Mouse (Mus musculus) CH12.LX (cell line): ENCODE measurements at regions not wholly inside any gene's neighbourhood (a gene's known extent, or its start where the extent isn't known, plus 50 kb on each side); places are given as distances from the start of the nearest gene placed in this dataset.
A peak's percentile ranks its signal among the peaks of the same experiment; 100 is the strongest.

Experiments used
- DNase-seq: peaks from one replicate; pipeline ENCODE4 v3.0.0-alpha.2; 2013; ENCODE audit errors: extremely low read depth
- H3K27ac ChIP-seq: 2 replicates; pipeline ENCODE4 v1.5.1; 2012; ENCODE audit warnings: low read depth, mild to moderate bottlenecking, control low read depth, moderate library complexity; ENCODE audit not compliant: insufficient read depth
- H3K27me3 ChIP-seq: replicated peaks from 2 replicates; pipeline ENCODE3; 2012; ENCODE audit warnings: inconsistent platforms
- H3K36me3 ChIP-seq, 2 experiments: replicated peaks in 1 of 2; 2 replicates each; pipeline versions ENCODE3 to v1.6.1; 2012; ENCODE audit warnings: inconsistent platforms in 1 of 2, low read length in 1 of 2, mild to moderate bottlenecking in 1 of 2, mixed read lengths in 1 of 2, moderate library complexity in 1 of 2; ENCODE audit not compliant: control insufficient read depth in 1 of 2, insufficient read depth in 1 of 2
- H3K4me1 ChIP-seq, 2 experiments: 2 replicates each; pipeline ENCODE4 v1.6.1; 2012; ENCODE audit warnings: inconsistent platforms in 1 of 2, moderate library complexity in 1 of 2; ENCODE audit not compliant: insufficient read depth in 2 of 2, control insufficient read depth in 1 of 2
- H3K4me2 ChIP-seq: 2 replicates; pipeline ENCODE4 v1.6.1; 2012; ENCODE audit warnings: low read depth, mild to moderate bottlenecking, control low read depth; ENCODE audit not compliant: poor library complexity, insufficient read depth, severe bottlenecking
- H3K4me3 ChIP-seq, 3 experiments: fragments of 150-350 bp in 1 of 3; sonication (generic) in 1 of 3; replicated peaks in 1 of 3; 2 replicates each; pipeline versions ENCODE3 to v1.5.1; 2011 to 2012; ENCODE audit warnings: low read depth in 2 of 3, low read length in 2 of 3, mild to moderate bottlenecking in 2 of 3, moderate library complexity in 2 of 3, control low read depth in 1 of 3, improper control_type of control experiment in 1 of 3, inconsistent platforms in 1 of 3, mixed read lengths in 1 of 3; ENCODE audit not compliant: poor library complexity in 1 of 3
- H3K79me2 ChIP-seq: replicated peaks from 2 replicates; pipeline ENCODE4 v1.6.1; 2012; ENCODE audit warnings: mild to moderate bottlenecking, moderate library complexity; ENCODE audit not compliant: control insufficient read depth, poor library complexity, insufficient read depth, severe bottlenecking; ENCODE audit errors: extremely low read depth
- H3K9ac ChIP-seq: 2 replicates; pipeline ENCODE4 v1.6.1; 2012; ENCODE audit warnings: low read depth, mild to moderate bottlenecking, control low read depth, moderate library complexity; ENCODE audit not compliant: insufficient read depth
- H3K9me3 ChIP-seq: replicated peaks from 2 replicates; pipeline ENCODE3; 2012; ENCODE audit warnings: low read length, inconsistent platforms, mixed read lengths
- BHLHE40 ChIP-seq: IDR thresholded peaks from 2 replicates; pipeline ENCODE4 v1.6.1; 2011; ENCODE audit warnings: mild to moderate bottlenecking, low read depth, low read length, improper control_type of control experiment
- CHD2 ChIP-seq: IDR thresholded peaks from 2 replicates; pipeline ENCODE4 v1.6.1; 2011; ENCODE audit warnings: low read length, improper control_type of control experiment
- CTCF ChIP-seq, 2 experiments: IDR thresholded peaks in 1 of 2; conservative IDR thresholded peaks in 1 of 2; 2 replicates each; pipeline ENCODE4 v1.5.1; 2011 to 2012; ENCODE audit warnings: low read depth in 2 of 2, low read length in 2 of 2, improper control_type of control experiment in 1 of 2, inconsistent platforms in 1 of 2, mild to moderate bottlenecking in 1 of 2, moderate library complexity in 1 of 2
- E2F4 ChIP-seq: IDR thresholded peaks from 2 replicates; pipeline ENCODE4 v1.6.1; 2011; ENCODE audit warnings: low read depth, low read length, improper control_type of control experiment; ENCODE audit not compliant: insufficient replicate concordance
- ETS1 ChIP-seq: conservative IDR thresholded peaks from 2 replicates; pipeline ENCODE4 v1.6.1; 2012; ENCODE audit warnings: low read depth, mild to moderate bottlenecking, inconsistent platforms, low read length, improper control_type of control experiment, moderate library complexity
- GABPA ChIP-seq: IDR thresholded peaks from 2 replicates; pipeline ENCODE4 v1.6.1; 2012; ENCODE audit warnings: low read depth, low read length, improper control_type of control experiment, inconsistent platforms; ENCODE audit not compliant: insufficient replicate concordance
- JUN ChIP-seq: IDR thresholded peaks from 2 replicates; pipeline ENCODE4 v1.6.1; 2011; ENCODE audit warnings: low read depth, mild to moderate bottlenecking, low read length, improper control_type of control experiment, moderate library complexity; ENCODE audit not compliant: insufficient read depth
- JUND ChIP-seq: conservative IDR thresholded peaks from 2 replicates; pipeline ENCODE4 v1.6.1; 2011; ENCODE audit warnings: low read depth, low read length, improper control_type of control experiment
- KAT2A ChIP-seq: IDR thresholded peaks from 2 replicates; pipeline ENCODE4 v1.6.1; 2012; ENCODE audit warnings: low read length, improper control_type of control experiment, inconsistent platforms; ENCODE audit not compliant: insufficient replicate concordance
- MAFK ChIP-seq: IDR thresholded peaks from 2 replicates; pipeline ENCODE4 v1.6.1; 2011; ENCODE audit warnings: low read length, improper control_type of control experiment; ENCODE audit not compliant: insufficient replicate concordance
- MAX ChIP-seq: IDR thresholded peaks from 2 replicates; pipeline ENCODE4 v1.6.1; 2011; ENCODE audit warnings: low read length, improper control_type of control experiment
- MEF2A ChIP-seq: IDR thresholded peaks from 2 replicates; pipeline ENCODE4 v1.6.1; 2014; ENCODE audit warnings: low read depth, mild to moderate bottlenecking, inconsistent platforms, low read length, improper control_type of control experiment, borderline replicate concordance
- MYC ChIP-seq: IDR thresholded peaks from 2 replicates; pipeline ENCODE4 v1.6.1; 2011; ENCODE audit warnings: low read depth, mild to moderate bottlenecking, improper control_type of control experiment, low read length
- NELFE ChIP-seq: IDR thresholded peaks from 2 replicates; pipeline ENCODE4 v1.6.1; 2011; ENCODE audit warnings: low read depth, low read length, improper control_type of control experiment
- RAD21 ChIP-seq: IDR thresholded peaks from 2 replicates; pipeline ENCODE4 v1.6.1; 2011; ENCODE audit warnings: low read depth, mild to moderate bottlenecking, low read length, improper control_type of control experiment, moderate library complexity
- RCOR1 ChIP-seq: conservative IDR thresholded peaks from 2 replicates; pipeline ENCODE4 v1.6.1; 2012; ENCODE audit warnings: low read depth, mild to moderate bottlenecking, inconsistent platforms, low read length, improper control_type of control experiment
- SIN3A ChIP-seq: IDR thresholded peaks from 2 replicates; pipeline ENCODE4 v1.6.1; 2012; ENCODE audit warnings: low read length, improper control_type of control experiment, inconsistent platforms
- SMC3 ChIP-seq: IDR thresholded peaks from 2 replicates; pipeline ENCODE4 v1.6.1; 2011; ENCODE audit warnings: low read depth, low read length, improper control_type of control experiment
- TBP ChIP-seq: conservative IDR thresholded peaks from 2 replicates; pipeline ENCODE4 v1.6.1; 2011; ENCODE audit warnings: low read depth, low read length, improper control_type of control experiment
- TCF12 ChIP-seq: IDR thresholded peaks from 2 replicates; pipeline ENCODE4 v1.6.1; 2014; ENCODE audit warnings: low read depth, mild to moderate bottlenecking, inconsistent platforms, low read length, improper control_type of control experiment
- USF2 ChIP-seq: conservative IDR thresholded peaks from 2 replicates; pipeline ENCODE4 v1.6.1; 2011; ENCODE audit warnings: low read depth, low read length, improper control_type of control experiment
- ZC3H11A ChIP-seq: IDR thresholded peaks from 2 replicates; pipeline ENCODE4 v1.6.1; 2012; ENCODE audit warnings: low read depth, mild to moderate bottlenecking, inconsistent platforms, low read length, improper control_type of control experiment
- dilution Hi-C: fragments of 300-500 bp; cut with MboI; formaldehyde crosslinking; loops from 2 replicates; pipeline ENCODE4 v1.14.3; 2020; ENCODE audit warnings: low sequenced_read_pairs; ENCODE audit not compliant: extremely low pct_unique_long_range_greater_than_20kb, extremely low pct_ligation_motif_present
- in situ Hi-C: fragments of 300-500 bp; cut with MboI; formaldehyde crosslinking; loops from 3 replicates; pipeline ENCODE4 v1.14.3; 2019; ENCODE audit warnings: low sequenced_read_pairs, low pct_ligation_motif_present, low pct_unique_long_range_greater_than_20kb, mixed read lengths

DNA sequence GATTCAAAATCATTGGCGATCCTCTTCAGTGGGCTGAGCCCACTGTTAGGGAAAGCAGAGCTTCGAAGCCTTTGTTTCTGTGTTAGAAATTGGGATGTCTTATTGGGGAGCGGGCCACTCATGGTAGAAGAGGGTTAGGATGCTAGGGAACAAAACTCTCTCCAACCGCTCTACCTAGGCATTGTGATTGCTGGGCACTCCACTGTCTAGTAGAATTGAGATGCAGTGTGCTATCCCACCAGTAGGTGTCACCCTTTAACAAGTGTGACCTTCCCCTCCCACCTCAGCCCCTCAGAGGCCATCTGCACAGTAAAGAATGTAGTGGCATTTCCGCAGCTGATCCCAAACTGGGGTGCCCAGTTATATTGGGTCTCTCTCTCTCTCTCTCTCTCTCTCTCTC is 52.2 kb upstream of the Dlx2 start:
- TF ChIP-seq MYC (0 out of 2 replicates have a peak, but pooled peaks have one; percentile 30), JUN (no peak), CTCF (conservative IDR thresholded peaks at IDR 0.05 in 1 of 2, IDR thresholded peaks at IDR 0.05 in 1 of 2; ENCODE audit: low read depth in 2 of 2, low read length in 2 of 2) (peak; percentile 76 to 95), NELFE (peak; percentile 37; the same call in 1 of the 2 replicates), RAD21 (peak; percentile 94), ZC3H11A (peak; percentile 79), MAX (no peak), TCF12 (no peak; the same call in 1 of the 2 replicates), SMC3 (peak; percentile 96)
- no peak overlapping the region for H3K27ac ChIP-seq
- H3K9me3 ChIP-seq, result no peaks in the 10 kb centered on the region
- H3K36me3 ChIP-seq, result no peaks in the 10 kb centered on the region
- peak overlapping the region; percentile 85 for H3K4me2 ChIP-seq
- in situ Hi-C loops (no loop called here), dilution Hi-C loops (no loop called here)
- peak overlapping the region; percentile 34 for H3K9ac ChIP-seq
- no peaks in the 10 kb centered on the region for H3K79me2 ChIP-seq
- DNase-seq, result peak; percentile 87
- H3K4me3 ChIP-seq, result no peak overlapping the region
- H3K27me3 ChIP-seq, result no peaks in the 10 kb centered on the region
- H3K4me1 ChIP-seq, result peaks cover 2 to 13% of the 10 kb centered on the region in 2 experiments; a peak in 3 of 4 replicates

DNA sequence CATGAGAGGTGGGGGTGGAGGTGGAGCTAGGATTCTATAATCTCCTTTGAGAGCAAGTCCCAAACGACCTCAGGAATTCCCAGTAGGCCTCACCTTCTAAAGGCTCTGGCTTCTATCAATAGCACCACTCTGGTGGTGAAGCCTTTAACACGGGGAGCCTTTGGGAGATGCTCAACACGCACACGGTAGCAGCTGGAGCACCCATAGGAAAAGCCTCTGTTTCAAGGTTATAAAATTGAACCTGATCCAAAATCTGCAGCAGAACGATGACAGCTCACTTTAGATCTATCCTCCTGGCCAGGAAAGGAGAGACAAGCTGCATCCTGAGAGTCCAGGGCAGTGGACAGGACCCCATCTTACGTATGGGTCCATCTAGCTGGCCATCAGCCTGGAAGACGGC is 53.7 kb upstream of the Dlx2 start:
- peaks cover under 1% of the 10 kb centered on the region for H3K9me3 ChIP-seq
- H3K4me3 ChIP-seq, result no peak overlapping the region
- no peak overlapping the region for H3K4me2 ChIP-seq
- H3K9ac ChIP-seq, result no peak overlapping the region
- dilution Hi-C loops, result no loop called here
- H3K27me3 ChIP-seq, result no peaks in the 10 kb centered on the region
- in situ Hi-C loops, result loop anchor here (5.0 kb wide), 1 partner anchor 212 kb away; no protein-coding TSS in a partner anchor
- no peak for TF ChIP-seq RCOR1
- TF ChIP-seq CHD2, result no peak
- no peak for TF ChIP-seq MYC
- no peak for TF ChIP-seq RAD21
- TF ChIP-seq JUND, result no peak
- TF ChIP-seq SIN3A, result no peak
- TF ChIP-seq E2F4, result no peak
- no peak for TF ChIP-seq CTCF (conservative IDR thresholded peaks at IDR 0.05 in 1 of 2, IDR thresholded peaks at IDR 0.05 in 1 of 2; ENCODE audit: low read depth in 2 of 2, low read length in 2 of 2)
- no peaks in the 10 kb centered on the region for H3K36me3 ChIP-seq
- peaks cover 0 to 6% of the 10 kb centered on the region in 2 experiments; a peak in 1 of 4 replicates for H3K4me1 ChIP-seq
- H3K27ac ChIP-seq, result no peak overlapping the region
- no peaks in the 10 kb centered on the region for H3K79me2 ChIP-seq
- no peak for DNase-seq

DNA sequence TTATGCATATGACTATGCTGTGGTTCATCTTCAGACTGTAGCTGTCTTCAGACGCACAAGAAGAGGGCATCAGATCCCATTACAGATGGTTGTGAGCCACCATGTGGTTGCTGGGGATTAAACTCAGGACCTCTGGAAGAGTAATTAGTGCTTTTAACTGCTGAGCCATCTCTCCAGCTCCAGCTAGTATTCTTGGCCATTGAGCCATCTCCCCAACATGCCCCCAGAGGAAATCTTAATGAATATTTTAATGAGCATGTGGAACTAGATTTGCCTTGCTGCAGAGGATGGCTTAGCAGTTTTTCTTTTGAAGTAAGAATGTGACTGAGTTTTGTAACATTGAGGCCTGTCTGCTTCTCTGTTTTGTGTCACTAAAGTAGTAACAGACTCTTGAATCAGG is 54.4 kb upstream of the Dlx2 start:
- TF ChIP-seq TBP, result no peak
- no peak for TF ChIP-seq MAFK
- TF ChIP-seq RAD21, result no peak
- no peak for TF ChIP-seq BHLHE40
- TF ChIP-seq MEF2A, result no peak
- no peak for TF ChIP-seq GABPA
- TF ChIP-seq ETS1, result no peak
- TF ChIP-seq KAT2A, result no peak
- TF ChIP-seq USF2, result no peak
- Histone ChIP-seq H3K4me3 (no peak overlapping the region), H3K4me2 (no peak overlapping the region), H3K4me1 (peaks cover 0 to 6% of the 10 kb centered on the region in 2 experiments; a peak in 1 of 4 replicates), H3K79me2 (no peaks in the 10 kb centered on the region), H3K9ac (no peak overlapping the region), H3K27ac (no peak overlapping the region), H3K9me3 (peaks cover 5% of the 10 kb centered on the region), H3K27me3 (no peaks in the 10 kb centered on the region), H3K36me3 (no peaks in the 10 kb centered on the region)
- in situ Hi-C loops (loop anchor here (5.0 kb wide), 1 partner anchor 211 kb away; no protein-coding TSS in a partner anchor), dilution Hi-C loops (no loop called here)
- DNase-seq, result no peak
